Mouse (Mus musculus) right cerebral cortex, adult 2 months (tissue): ENCODE measurements around the gene Fam71f2.

Source experiments
- DNase-seq, 2 experiments: peaks; one replicate each; pipeline ENCODE4 v3.0.0; 2021 to 2022; ENCODE audit warnings: low spot score in 2 of 2

The Fam71f2 gene

DNA sequence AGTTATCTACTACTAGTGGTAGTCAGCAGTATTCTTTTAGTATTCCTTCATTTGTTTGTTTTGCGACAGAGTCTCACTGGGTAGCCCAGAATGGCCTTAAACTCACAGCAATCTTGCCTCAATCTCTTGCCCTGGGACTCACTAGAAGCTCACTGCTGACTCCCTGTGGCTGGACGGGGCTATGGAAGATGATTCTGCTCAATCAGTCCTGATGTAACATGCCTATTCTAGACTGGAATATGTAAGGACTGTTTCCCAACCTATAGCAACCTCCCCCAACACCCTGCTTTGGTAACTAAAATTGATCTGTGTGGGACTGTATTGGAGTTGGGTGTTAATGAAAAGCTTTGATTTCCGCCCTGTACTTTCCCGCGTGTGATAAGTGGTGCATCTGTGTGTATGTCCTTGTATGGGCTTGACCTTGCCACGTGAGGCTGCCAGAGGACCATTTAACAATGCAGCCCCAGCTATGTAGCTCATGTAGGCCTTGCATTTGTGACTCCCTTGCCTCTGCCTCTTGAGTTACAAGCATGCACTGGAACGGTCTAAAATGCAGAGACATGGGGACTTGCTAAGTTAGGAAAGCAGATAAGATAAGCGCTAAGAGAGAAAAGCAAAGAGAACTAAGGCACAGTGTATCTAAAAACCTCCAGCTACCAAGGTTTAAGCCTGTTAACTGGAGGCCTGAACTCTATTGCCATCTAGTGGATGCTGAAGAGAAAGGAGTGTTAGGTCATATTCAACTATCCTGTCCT lies 703 bp upstream of the Fam71f2 start:
- peak; percentile 25 to 26 for DNase-seq

DNA sequence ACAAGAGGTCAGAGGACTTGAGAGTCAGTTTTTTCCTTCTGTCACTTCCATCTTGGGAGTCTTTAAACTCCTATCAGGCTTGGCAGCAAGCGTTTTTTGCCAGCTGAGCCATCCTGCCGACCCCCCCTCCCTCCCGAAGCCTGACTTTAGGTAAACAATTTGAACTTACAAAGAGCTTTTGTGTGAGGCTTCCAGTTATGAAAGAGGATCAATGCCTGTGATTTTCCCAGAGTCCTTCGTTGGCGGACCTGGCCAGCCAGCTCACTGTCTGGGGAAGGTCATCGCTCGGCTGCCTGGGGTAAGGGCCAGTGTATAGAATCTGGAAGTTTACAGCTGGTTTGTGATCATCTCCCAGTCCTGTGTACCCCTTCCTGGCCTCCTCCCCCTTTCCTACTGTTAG lies 1.3 kb downstream of the Fam71f2 start:
- DNase-seq = no peak

DNA sequence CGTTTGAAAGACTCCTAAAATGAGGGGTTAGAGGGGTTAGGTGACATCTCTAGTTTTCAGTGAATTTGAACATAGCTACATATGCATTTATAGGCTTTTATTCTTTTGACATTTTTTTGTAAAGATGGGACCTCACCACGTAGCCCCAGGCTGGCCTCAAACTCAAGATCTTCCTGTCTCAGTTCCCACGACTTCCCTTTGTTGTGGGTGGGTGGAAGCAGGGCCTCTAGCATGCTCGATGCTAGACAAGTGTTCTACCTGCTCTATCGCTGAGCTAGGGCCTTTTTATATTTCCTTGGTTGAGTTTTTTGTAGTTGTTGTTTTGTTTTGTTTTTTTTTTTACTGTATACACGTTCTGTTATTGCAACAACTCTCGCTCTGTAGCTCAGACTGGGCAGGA lies 7.5 kb downstream of the Fam71f2 start:
- no peak for DNase-seq

DNA sequence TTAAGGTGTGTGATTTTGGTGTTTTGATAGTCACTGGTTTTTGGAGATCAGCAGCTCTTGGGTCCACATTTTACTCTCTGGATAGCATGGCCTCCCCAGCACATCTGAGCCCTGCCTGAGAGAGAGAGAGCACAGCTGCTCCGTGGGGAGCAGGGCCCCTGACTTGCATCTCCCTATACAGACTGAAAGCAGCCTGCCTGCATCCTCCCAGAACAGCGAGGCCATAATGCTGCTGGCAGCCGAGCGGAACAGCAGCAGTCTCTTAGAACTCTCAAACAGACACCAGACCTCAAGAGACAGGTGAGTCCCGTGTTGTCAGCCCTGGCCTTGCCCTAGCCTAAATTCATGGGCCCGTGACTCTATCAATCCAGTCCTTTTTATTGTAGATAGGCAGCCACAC lies 8.1 kb downstream of the Fam71f2 start:
- DNase-seq = no peak

DNA sequence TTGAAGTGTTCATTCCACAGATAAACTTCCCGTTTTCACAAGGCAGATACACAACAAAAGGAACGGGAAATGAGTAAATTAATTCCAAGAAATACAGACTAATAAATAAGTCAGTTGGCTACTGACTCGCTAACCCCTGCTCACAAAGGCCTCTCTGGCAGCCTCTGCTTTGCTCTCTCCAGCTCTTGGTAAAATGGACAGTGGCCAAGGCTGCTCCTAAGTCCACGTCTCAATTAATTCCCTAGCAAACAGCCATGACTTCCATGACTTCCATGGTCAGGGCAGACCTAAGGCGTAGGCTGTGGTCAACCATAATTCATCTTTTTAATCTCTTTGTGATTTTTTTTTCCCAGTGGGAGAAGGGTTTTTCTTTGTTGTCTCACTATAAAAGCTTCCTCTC lies 8.6 kb downstream of the Fam71f2 start:
- no peak for DNase-seq

DNA sequence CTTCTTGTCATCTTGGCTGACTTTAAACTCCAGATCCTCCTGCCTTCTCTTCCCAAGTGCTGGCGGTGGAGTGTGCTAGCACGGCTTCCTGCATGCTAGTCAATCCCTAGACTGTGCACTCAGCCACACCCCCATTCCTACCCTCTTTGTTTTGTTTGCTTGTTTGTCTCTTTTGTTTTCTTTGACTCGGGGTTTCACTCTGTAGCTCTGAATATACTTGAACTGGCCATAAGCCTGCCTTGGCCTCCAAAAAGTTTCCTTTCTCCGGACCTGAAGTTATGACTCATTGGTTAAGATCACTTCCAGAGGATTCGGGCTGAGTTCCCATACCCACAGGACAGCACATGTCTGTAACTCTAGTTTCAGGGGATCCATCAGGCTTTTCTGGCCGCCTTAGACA lies 9.3 kb downstream of the Fam71f2 start:
- DNase-seq = no peak

DNA sequence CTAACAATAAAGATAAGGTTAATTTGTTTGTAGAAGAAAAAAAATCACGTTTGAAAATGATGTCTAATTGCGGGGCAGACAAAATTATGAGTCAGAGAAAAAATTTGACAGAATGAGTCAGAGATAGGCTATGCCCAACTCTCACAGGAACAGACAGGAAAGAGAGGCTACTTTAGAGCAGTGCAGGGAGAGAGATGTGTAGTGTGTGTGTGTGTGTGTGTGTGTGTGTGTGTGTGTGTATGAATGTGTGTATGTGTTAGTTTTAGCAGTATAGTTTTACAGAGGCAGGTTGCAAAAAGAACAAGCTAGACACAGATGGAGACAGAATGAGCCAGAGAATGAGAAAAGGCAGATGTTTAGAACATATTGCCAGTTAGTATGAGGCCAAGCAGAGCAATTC lies 19.7 kb downstream of the Fam71f2 start:
- no peak for DNase-seq

DNA sequence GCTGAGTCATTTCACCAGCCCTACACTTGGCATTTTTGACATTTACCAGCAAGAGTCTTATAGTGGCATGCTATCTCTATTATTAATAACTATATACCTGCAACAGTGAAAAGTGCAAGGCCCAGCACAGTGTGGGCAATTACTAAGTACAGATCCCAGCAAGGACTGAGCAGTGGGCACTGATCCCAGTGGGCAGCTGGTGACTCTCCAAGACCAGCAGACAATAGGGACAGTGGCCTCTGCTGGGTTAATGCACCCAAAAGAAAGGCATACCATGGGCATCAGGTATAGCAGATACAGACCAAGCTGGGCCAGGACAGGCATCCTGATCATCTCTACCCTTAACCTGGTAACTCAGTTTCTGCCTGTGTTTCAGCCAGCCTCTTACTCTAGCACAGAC lies 23.9 kb downstream of the Fam71f2 start:
- no peak for DNase-seq

DNA sequence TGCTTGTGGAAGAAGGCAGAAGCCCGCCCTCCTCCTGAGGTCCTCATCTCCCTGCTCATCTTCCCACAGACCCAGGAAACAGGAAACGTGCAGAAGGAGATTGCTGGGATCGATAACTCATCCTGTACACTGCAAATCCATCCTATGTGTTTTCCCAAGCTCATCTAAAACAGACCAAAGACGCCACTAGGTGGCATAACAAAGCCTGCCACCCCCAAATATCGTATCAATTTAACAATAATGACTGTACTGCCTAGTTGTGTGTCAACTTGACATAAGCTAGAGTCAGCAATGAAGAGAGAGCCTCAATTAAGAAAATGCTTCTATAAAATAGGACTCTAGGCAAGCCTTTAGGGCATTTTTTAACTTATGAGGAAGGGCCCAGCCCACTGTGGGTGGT lies 24.3 kb downstream of the Fam71f2 start:
- no peak for DNase-seq

DNA sequence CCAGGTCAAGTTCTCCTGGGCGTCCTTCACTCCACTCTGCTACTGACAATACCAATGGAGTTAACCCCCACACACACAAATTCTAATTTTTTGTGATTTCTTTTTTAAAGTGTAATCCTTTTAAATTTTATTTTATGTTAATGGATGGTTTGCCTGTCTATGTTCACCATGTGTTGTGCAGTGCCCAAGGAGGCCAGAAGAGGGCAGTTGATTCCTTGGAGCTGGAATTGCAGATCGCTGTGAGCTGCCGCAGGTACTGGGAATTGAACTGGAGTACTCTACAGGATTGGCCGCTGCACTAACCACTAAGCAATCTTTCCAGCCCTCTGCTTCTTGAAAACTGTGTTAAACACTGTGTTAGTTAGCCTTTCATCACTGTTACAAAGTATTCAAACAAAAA lies 26.1 kb downstream of the Fam71f2 start:
- DNase-seq = no peak

DNA sequence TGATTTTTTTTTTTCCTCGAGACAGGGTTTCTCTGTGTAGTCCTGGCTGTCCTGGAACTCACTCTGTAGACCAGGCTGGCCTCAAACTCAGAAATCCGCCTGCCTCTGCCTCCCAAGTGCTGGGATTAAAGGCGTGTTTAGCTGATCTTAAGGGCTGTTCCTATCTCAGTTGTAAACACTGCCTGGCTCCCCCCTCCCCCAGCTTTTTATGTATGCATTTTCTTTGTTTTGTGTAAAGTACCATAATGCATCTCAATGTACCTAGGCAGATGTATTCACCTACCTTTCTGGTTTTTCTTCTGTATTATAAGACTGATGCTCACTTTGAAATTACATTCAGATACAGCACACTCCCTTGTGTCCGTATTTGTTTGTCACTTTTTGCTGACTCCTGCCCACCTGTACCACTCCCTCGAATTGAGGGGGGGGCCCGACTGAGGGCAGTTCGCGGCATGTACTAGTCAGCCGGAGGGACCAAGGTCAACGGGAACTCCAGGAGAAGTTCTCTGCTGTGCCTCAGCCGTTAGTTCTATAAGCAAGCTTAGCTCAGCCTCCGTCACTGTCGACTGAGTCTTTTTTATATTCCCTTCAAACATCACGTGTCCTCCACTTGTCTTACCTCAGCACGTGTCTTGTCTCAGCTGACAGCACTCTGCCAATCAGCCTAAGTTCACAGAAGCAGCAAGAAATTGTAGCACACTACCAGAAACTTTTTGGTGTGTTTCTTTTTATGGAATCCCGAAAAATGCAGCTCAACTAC lies 29.6 kb downstream of the Fam71f2 start:
- no peak for DNase-seq

DNA sequence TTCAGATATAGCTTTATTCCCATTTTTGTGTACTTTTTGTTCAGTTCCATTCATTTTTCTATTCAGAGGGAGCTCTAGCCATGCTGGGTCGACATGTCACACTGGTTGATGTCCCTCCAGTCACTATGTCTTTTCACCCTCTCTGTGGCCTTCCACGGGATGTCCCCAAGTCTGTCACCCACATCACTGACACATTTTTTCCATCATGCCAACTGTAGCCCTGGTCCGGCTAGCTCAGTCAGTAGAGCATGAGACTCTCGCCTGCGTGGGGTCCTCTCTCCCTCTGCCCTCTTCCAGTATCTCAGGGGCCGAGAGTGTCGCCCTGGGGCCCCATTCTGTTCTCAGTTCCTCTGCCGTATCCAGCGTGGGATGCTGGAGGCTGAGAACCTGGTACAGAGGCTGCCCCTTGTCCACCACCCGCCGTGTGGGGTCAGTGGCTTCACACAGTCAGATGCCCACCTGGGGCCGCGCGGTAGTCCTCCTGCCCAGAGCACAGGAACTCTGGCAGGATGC lies 34.4 kb downstream of the Fam71f2 start:
- DNase-seq = no peak

DNA sequence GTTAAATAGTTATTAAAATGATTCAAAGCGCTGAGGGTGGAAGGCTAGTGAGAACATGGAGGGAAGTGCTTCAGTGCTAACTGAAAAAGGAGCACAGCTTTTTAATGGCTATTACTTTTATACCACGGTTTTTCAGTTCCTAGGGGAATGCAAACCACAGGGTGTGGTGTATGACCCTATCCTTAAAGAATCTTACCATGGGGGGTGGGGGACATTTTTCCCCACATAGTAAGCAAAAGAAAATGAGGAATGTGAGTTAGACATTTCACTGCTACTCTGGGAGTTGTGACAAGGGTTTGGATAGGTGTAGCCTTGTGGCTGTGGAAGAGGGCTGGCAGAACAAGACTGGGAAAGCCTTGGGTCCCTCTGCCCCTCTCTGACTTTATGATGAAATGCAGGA lies 37.9 kb downstream of the Fam71f2 start:
- DNase-seq = no peak

DNA sequence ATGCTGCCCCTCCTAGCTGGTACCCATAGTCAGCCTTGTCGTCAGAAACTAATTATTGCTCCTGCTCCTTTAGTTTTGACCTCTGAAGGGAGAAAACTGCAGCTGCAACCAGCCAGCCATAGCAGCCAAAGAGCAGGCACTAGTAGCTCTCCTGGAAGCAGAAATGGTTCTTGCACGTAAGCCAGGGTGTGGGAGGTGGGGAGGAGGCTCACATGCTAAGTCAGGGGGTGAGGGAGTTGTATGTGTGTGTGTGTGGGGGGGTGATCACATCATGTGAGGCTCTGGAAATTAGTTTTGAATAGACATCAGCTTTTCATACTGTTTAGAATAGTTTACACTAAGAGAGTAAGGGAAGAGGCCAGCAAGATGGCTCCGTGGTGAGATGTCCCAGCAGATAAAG lies 38.5 kb downstream of the Fam71f2 start:
- DNase-seq = no peak

DNA sequence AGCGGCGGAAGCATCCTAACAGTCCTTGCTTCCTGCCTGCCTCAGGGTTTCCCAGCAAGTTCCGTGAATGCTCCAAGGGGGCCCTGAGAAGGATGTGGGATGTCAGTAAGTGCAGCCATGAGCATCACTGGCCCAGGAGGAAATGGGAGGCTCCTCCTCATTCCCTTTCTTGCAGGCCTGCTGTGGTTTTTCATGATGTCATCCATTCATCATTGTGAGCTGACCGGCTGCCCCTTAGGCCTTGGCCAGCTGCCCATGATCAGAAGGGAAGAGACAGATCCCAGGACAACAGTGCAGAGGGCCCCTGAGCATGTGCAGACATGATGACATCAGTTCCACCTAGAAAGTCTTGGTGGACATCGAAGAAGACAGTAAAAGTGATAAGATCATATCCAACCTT lies 39.5 kb downstream of the Fam71f2 start, which contains the start of gene Fam71f1:
Gene Fam71f1, plus strand, starts transcription at position 262 of the 400 bp plus-strand sequence.
- DNase-seq = no peak

DNA sequence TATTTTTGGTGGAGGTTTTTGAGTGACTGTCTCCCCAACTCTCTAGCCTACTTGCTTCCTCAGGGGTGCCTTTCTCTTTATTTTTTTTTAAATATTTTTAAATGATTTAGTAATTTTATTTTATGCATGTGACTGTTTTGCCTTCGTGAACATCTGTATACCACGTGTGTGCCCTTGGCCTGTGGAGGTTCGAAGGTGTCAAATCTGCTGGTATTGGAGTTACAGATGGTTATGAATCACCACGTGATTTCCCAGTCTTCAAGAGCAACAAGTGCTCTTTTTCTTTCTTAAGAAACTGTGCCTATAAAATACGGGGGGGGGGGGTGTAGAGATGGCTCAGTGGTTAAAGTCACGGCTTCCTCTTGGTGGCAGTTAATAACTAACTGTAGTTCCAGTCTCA lies 42.2 kb downstream of the Fam71f2 start:
- no peak for DNase-seq

DNA sequence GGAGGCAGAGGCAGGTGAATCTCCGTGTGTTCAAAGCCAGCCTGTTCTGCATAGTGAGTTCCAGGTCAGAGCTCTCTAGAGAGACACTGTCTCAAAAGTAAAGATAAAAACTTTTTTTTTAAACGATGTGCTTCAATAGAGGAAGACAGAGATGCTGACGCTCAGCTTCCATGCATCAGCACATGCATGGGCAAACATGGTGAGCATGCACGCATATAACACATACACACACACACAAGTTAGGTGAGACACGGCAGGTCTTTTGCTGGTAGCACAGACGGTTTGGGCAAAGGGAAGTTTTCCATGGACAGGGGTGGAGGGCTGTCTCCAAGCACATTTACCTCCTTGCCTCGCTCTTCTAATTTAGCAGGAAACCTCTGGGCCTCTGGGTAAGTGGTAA lies 42.8 kb downstream of the Fam71f2 start:
- DNase-seq = no peak

DNA sequence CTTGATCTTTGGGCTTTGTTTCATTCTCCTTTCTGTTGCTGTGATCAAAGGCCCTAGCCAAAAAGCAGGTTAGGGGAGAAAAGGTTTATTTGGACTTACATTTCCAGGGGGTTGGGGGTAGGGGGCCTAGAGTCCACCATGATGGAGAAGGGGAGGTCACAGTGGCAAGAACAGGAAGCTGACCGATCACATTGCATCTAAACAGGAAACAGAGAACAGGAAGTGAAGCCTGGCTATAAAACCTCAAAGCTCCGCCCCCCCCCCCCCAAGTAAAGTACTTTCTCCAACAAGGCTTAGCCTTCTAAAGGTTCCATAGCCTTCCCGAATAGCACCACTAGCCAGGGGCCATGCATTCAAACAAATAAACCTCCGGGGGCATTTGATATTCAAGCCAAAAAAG lies 43.3 kb downstream of the Fam71f2 start:
- DNase-seq = no peak

DNA sequence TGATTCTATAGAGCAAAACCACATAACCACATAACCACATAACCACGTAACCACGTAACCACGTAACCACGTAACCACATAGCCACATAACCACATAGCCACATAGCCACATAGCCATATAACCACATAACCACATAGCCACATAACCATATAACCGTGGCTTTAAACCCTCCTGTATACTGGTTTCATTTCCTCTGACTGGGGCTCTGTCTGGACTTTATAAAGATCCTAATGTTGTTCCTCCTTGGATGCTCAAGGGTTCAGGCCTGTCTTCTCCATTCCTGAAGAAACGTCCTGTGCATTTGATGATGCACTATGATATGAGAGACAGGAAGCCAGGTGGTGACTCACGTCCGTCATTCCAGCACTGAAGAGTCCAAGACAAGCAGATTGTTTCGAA lies 47.6 kb downstream of the Fam71f2 start:
- no peak for DNase-seq

DNA sequence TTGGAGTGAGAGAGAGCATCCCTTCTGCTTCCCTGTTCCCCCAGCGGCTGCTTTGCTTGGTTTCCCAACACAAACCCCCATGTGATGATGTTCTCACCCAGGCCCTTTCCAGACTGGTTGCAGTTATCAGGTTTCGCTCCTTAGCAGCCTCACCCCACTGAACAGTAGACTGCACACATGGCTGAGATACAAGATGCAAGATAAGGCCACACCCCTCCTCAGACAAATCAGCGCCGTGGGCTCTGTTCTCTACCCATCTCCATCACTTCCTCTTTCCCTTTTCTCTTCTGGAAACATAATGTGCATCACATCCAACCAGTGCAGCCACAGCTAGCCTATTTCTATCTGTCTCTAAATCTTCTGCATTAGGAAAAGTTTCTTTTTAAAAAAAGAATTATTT lies 50.1 kb downstream of the Fam71f2 start:
- no peak for DNase-seq
